Mouse (Mus musculus) monocyte, adult 5-6 weeks (primary cell): ENCODE data around the gene Olfr452. TPM values are rescaled to one million over a fixed set of nuclear protein-coding genes. Genes with fewer than 3 reads are reported as not detected.

ENCODE experiments used
- ATAC-seq: fragments of 153-309, 156-312 bp; replicated peaks from 2 replicates; pipeline ENCODE4 v1.8.0; 2017; ENCODE audit warnings: mild to moderate bottlenecking; ENCODE audit not compliant: low TSS enrichment, insufficient number of reproducible peaks, severe bottlenecking, poor library complexity, low FRiP score
- total RNA-seq: library from RNA; stranded (forward); fragments of 200-1000, 200-491, 200-594 nt; gene quantifications from 3 replicates; pipeline ENCODE4 v1.2.3, GENCODE M21; 2017

The Olfr452 gene
- total RNA-seq: not detected in 3 replicates

DNA sequence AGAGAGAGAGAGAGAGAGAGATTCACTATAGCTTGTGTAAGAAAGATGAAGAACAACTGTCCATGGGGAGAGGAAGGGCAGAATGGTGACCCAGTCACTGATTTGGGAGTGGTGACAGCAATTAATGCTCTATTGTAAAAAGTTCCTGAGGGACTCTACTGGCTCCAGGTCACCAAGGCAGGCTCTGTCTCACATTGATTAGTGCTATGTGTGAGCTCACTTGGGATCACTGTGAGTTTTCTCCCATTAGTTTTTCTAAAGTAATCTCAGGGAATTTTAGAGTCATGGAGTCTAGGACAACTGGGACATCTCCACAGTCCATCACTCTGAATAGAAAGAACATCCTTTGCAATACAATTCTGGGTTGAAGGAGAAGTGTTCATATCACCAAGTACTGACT, at the start of gene Olfr452:
TSS of gene Olfr452 (plus strand) at position 301 of the 400 bp plus-strand sequence.
- no peak for ATAC-seq

DNA sequence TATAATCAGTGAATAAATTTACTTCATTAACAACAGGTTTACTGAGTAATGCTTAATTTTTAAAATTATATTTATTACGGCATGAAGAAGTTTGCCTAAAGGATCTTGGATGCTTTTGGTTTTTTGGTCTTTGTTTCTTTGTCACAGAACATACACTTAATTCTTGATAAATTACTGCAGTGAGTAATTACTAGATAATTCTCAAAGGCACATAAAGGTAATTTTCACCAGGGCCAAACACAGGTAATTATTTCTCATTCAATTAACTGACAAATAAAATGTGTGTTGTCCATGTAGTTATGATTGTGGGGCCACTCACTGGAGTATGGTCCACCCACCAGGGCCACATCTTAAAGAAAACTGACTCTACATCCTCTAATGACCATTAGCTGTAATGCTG, 45.8 kb upstream of the Olfr452 start, which contains the start of gene Olfr453:
TSS of gene Olfr453 (plus strand) at position 301 of the 400 bp plus-strand sequence.
- ATAC-seq: no peak

DNA sequence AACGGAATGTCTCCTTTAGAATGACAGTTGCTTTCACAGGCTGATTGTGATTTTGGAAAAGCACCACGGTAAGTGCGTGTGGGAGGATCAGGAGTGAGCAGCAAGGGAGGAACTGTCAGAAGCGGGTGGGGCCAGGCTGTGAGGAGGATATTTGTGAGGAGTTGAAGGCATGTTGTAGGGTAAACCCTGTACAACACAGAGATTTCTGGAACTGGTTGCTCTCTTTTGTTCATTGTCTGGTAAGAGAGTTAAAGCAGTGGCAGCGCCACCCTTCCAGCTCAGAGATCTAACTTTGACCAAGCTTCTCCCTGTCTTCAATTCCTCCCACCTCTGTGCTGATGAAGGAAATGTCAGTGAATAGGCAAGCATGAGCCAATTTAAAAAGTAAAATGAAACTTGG, 42.6 kb upstream of the Olfr452 start:
- ATAC-seq: no peak

DNA sequence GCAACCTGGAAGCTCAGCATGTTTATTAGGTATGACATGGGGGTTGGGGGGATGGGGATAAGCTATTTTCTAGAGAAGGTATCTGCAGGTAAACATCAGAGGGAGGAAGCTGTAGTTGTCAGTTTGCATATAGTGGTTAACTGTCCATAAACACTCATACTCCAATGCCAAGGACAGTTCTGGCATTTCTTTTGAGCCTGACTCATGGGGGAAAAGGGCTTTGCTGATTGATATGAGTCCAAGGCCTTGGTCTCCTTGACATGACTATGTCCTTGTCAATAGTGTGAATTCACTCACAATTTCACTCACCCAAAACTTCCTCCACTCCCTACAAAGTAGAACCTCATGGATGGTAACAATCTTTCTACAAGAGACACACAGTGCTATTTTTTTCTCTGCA, 37.0 kb upstream of the Olfr452 start:
- ATAC-seq: no peak

DNA sequence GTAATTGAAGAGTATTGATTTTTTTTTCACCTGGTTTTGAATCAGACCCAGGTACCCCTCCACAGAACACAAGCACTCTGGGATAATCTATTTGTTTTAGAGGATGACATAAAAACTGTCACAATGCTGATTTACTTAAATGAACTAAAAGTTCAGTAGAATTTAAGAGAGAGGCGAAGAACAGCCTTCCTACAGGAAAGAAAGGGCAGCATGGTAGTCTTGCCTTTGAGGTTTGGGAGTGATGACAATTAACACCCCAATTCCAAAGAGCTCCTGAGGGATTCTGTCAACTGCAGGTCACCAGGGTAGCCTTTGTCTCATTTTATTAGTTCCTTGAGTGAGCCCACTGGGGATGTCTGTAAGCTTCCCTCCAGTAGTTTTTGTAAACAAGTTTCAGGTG, 28.8 kb upstream of the Olfr452 start, which contains the start of gene Olfr38:
TSS of gene Olfr38 (plus strand) at position 301 of the 400 bp plus-strand sequence.
- ATAC-seq: no peak

DNA sequence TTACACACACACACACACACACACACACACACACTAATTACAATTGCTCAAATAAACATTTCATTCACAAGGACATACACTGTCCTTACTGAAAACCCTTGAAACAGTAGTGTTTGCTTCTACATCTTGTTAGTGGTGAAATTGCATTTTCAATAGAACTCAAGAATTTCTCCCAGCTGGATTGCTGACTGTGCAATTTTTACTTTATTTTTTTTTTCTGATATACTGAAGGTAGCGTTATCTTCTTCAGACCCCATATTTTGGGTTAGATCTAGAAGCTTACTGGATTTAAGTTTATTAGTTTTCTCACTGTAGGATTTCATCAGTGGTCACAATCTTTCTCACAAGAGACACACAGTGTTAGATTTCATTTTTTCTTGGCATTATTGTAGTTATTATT, 7.8 kb upstream of the Olfr452 start:
- ATAC-seq: no peak

DNA sequence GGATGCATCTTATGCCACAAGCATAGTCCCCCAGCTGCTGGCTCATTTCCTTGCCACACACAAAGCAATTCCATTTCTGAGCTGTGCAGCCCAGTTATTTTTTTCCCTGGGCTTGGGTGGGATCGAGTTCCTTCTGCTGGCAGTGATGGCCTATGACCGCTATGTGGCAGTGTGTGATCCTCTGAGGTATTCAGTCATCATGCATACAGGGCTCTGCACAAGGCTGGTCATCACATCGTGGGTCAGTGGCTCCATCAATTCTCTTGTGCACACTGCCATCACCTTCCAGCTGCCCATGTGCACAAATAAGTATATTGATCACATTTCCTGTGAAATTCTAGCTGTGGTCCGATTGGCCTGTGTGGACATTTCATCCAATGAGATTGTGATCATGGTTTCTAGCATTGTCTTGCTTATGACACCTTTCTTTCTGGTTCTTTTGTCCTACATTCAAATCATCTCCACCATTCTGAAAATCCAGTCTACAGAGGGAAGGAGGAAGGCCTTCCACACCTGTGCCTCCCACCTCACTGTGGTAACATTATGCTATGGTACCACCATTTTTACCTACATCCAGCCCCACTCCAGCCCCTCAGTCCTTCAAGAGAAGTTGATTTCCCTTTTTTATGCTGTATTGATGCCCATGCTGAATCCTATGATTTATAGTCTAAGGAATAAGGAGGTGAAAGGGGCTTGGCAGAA, 5.5 kb downstream of the Olfr452 start:
- ATAC-seq: no peak

DNA sequence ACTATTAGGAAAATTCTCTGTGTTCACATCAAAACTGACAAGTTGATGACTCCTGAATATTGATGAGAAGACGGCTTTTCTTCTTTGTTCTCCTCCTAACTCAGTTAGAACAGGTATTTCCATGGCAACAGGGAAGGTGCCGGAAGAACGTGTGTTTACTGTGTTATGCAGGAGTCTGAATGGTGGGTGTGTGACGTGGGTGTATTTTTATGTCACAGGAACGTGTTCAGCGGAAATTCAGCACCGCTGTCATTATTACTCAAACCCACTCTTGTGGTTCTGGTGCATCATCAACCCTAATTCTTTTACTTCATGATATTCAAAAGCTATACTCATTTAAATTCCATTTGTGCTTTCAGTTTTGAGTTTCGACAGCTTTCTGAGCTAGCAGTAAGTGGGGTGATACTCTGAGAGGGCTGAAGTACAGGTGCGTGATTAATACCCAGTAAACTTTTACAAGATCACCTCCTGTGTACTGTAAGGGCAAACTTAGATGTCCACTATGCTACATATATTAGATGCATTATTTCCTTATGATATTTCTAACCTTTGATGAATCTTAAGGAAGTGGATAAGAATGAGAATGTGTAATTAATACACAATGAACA, 6.2 kb downstream of the Olfr452 start:
- no peak for ATAC-seq

DNA sequence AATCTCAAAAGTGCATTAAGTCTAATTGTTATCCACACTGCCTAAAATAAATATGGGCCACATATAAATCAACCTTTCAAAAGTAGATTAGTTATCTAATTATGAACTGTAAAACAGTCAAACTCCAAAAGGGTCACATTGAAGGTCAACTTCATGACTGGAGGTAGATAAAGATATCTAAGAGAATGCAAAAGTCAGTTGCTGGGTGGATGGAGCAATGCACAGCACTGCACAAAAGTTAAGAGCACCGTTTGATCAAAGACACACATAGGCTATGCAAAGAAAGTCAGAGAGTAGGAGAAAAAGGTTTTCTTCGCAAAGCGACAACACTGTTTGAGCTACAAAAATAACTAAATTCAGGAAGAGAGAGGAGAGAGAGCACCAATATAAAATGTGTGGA, 10.1 kb downstream of the Olfr452 start:
- ATAC-seq: no peak

DNA sequence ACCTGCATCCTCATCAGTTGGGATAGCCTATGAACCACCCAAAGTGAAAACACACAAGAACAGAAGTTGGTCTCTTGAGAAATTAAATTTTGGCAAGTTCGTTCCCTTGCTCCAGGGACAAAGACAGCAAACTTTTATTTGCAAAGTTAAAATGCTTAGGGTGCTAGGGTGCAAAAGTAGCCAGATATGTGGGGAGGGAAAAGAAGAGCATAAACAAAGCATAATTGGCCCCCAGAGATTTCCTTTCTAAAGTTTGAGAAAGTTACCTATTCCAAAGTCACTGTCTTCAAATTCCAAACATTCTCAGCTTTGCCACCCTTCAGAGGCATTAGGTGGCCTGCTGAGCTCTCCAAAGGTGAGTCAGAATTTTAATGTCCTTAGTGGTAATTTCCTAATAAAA, 26.7 kb downstream of the Olfr452 start, which contains the start of gene Olfr450:
TSS of gene Olfr450 (plus strand) at position 301 of the 400 bp plus-strand sequence.
- ATAC-seq: no peak

DNA sequence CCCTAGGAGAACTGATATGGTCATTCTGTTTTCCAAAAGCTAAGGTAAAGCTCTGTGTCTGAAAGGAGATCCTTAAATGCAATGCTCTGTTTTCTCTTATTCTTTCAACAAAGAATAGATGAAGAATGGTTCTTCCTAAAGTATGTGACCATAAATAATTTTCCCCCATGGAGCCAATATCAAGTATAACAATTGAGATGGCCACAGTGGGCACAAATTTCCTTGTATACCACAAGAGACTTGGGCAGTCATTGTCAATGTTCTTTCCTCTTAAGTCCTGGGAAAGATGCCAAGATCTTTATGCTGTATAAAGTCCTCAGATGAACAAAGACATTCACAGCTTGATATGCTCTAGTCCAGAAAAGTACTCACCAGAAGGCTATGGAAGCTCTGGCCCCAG, 49.2 kb downstream of the Olfr452 start, which contains the start of gene Olfr449:
TSS of gene Olfr449 (plus strand) at position 301 of the 400 bp plus-strand sequence.
- no peak for ATAC-seq

Other genes starting within 250 kb of the Olfr452 start
- not detected in 3 replicates for gene Olfr455, start 237.5 kb upstream of the Olfr452 start, total RNA-seq
- not detected in 3 replicates for gene Tcaf3, start 187.4 kb upstream of the Olfr452 start, total RNA-seq
- not detected in 3 replicates for gene Tcaf2, start 139.8 kb upstream of the Olfr452 start, total RNA-seq
- not detected in 3 replicates for gene Tcaf1, start 75.0 kb upstream of the Olfr452 start, total RNA-seq
- not detected in 3 replicates for gene Olfr453, start 45.7 kb upstream of the Olfr452 start, total RNA-seq
- not detected in 3 replicates for gene Olfr38, start 28.7 kb upstream of the Olfr452 start, total RNA-seq
- not detected in 3 replicates for gene Olfr450, start 26.8 kb downstream of the Olfr452 start, total RNA-seq
- gene Olfr449, start 49.3 kb downstream of the Olfr452 start, total RNA-seq: not detected in 3 replicates
- gene Olfr448, start 105.3 kb downstream of the Olfr452 start, total RNA-seq: not detected in 3 replicates
- not detected in 3 replicates for gene Olfr447, start 123.8 kb downstream of the Olfr452 start, total RNA-seq
- gene Olfr446, start 136.3 kb downstream of the Olfr452 start, total RNA-seq: not detected in 3 replicates
- not detected in 3 replicates for gene Olfr444, start 164.0 kb downstream of the Olfr452 start, total RNA-seq